Mouse (Mus musculus) heart, embryonic 14.5 days (tissue): ENCODE results near the gene Smyd2. TPM values are rescaled to one million over a fixed set of nuclear protein-coding genes. Genes with fewer than 3 reads are reported as not detected.

Experiments used
- ATAC-seq: fragments of 200-750 bp; cut with Nextera tagmentation; 2 replicates; pipeline ENCODE4 v1.8.0; 2017; ENCODE audit warnings: low read depth, moderate TSS enrichment; ENCODE audit not compliant: insufficient number of reproducible peaks, insufficient read depth, low FRiP score
- H3K27ac ChIP-seq, 2 experiments: fragments of 200-500 bp in 1 of 2; fragments of 300-500 bp in 1 of 2; sonication (generic) in 1 of 2; replicated peaks in 1 of 2; 2 replicates each; pipeline ENCODE4 v1.5.1; 2012 to 2014; ENCODE audit warnings: low read depth in 2 of 2, low read length in 2 of 2, control low read depth in 1 of 2, mild to moderate bottlenecking in 1 of 2, mixed read lengths in 1 of 2; ENCODE audit not compliant: control insufficient read depth in 1 of 2, insufficient read depth in 1 of 2
- H3K27me3 ChIP-seq: fragments of 300-500 bp; sonication (generic); 2 replicates; pipeline ENCODE4 v1.6.1; 2014; ENCODE audit warnings: mild to moderate bottlenecking, low read length, control low read depth; ENCODE audit not compliant: control insufficient read depth, insufficient read depth
- H3K36me3 ChIP-seq: fragments of 300-500 bp; sonication (generic); 2 replicates; pipeline ENCODE4 v1.6.1; 2014; ENCODE audit warnings: mild to moderate bottlenecking, control low read depth, low read length, mixed read lengths; ENCODE audit not compliant: control insufficient read depth, insufficient read depth
- H3K4me1 ChIP-seq, 2 experiments: fragments of 200-500 bp in 1 of 2; fragments of 300-500 bp in 1 of 2; sonication (generic) in 1 of 2; 2 replicates each; pipeline ENCODE4 v1.6.1; 2012 to 2014; ENCODE audit warnings: low read length in 2 of 2, control low read depth in 1 of 2, mixed read lengths in 1 of 2; ENCODE audit not compliant: control insufficient read depth in 2 of 2, insufficient read depth in 2 of 2
- H3K4me2 ChIP-seq: fragments of 300-500 bp; sonication (generic); 2 replicates; pipeline ENCODE4 v1.6.1; 2014; ENCODE audit warnings: mild to moderate bottlenecking, low read length
- H3K4me3 ChIP-seq, 2 experiments: fragments of 200-500 bp in 1 of 2; fragments of 300-500 bp in 1 of 2; sonication (generic) in 1 of 2; 2 replicates each; pipeline ENCODE4 v1.5.1; 2012 to 2014; ENCODE audit warnings: low read length in 2 of 2, mild to moderate bottlenecking in 2 of 2, control low read depth in 1 of 2, low read depth in 1 of 2, moderate library complexity in 1 of 2; ENCODE audit not compliant: control insufficient read depth in 1 of 2, insufficient read depth in 1 of 2
- H3K9ac ChIP-seq: fragments of 300-500 bp; sonication (generic); 2 replicates; pipeline ENCODE4 v1.6.1; 2014; ENCODE audit warnings: mild to moderate bottlenecking, low read length
- H3K9me3 ChIP-seq: fragments of 300-500 bp; sonication (generic); 2 replicates; pipeline ENCODE4 v1.6.1; 2016; ENCODE audit warnings: low read length, control low read depth; ENCODE audit not compliant: control insufficient read depth
- WGBS: fragments of 180-500 bp; shearing (Covaris S2); extraction: QIAGEN DNeasy Blood & Tissue Kit; methylation state at CpG from one replicate; pipeline ENCODE4 v1.1.7; 2014; 5-methylcytosine and 5-hydroxymethylcytosine counted together
- polyA plus RNA-seq: library from polyadenylated mRNA; unstranded; fragments of >200 nt; fragmentation: Nextera tagmentation; extraction: Ambion mirVana; gene quantifications from 2 replicates; pipeline ENCODE4 v1.2.1, GENCODE M21; 2014

Smyd2 gene
- polyA plus RNA-seq, 1 experiment from 2014 or later, result 227 TPM

GRCm38 (mm10) chr1:189946126-189946525 is 24.0 kb upstream of the Smyd2 start:
- ATAC-seq, result no peak
- H3K4me2 ChIP-seq, result no peak overlapping the region
- WGBS, result 75% methylated on average over 8 of the region's 8 CpGs
- H3K36me3 ChIP-seq, result no peaks in the 10 kb centered on the region
- no peak overlapping the region for H3K9ac ChIP-seq
- no peaks in the 10 kb centered on the region for H3K27me3 ChIP-seq
- H3K27ac ChIP-seq, result no peak overlapping the region
- H3K4me3 ChIP-seq, result no peak overlapping the region
- H3K9me3 ChIP-seq, result no peaks in the 10 kb centered on the region
- no peaks in the 10 kb centered on the region for H3K4me1 ChIP-seq

GRCm38 (mm10) chr1:189941786-189942185 is 19.6 kb upstream of the Smyd2 start:
- no peak for ATAC-seq
- H3K9me3 ChIP-seq, result no peaks in the 10 kb centered on the region
- no peak overlapping the region for H3K4me2 ChIP-seq
- H3K4me3 ChIP-seq, result no peak overlapping the region
- no peaks in the 10 kb centered on the region for H3K36me3 ChIP-seq
- 82% methylated on average over 5 of the region's 5 CpGs for WGBS
- no peaks in the 10 kb centered on the region for H3K4me1 ChIP-seq
- no peak overlapping the region for H3K9ac ChIP-seq
- no peaks in the 10 kb centered on the region for H3K27me3 ChIP-seq
- no peak overlapping the region for H3K27ac ChIP-seq

GRCm38 (mm10) chr1:189936436-189937105 is 14.4 kb upstream of the Smyd2 start:
- H3K27ac ChIP-seq, result no peak overlapping the region
- no peak overlapping the region for H3K4me2 ChIP-seq
- 66% methylated on average over 10 of the region's 10 CpGs for WGBS
- H3K4me3 ChIP-seq, result no peak overlapping the region
- H3K9ac ChIP-seq, result no peak overlapping the region
- H3K9me3 ChIP-seq, result no peaks in the 10 kb centered on the region
- ATAC-seq, result no peak
- no peaks in the 10 kb centered on the region for H3K27me3 ChIP-seq
- peaks cover 8 to 11% of the 10 kb centered on the region in 2 experiments; a peak in 3 of 4 replicates for H3K4me1 ChIP-seq
- no peaks in the 10 kb centered on the region for H3K36me3 ChIP-seq

GRCm38 (mm10) chr1:189933480-189934202 is 11.5 kb upstream of the Smyd2 start:
- WGBS, result 39% methylated on average over 9 of the region's 9 CpGs
- peak; percentile 76 for ATAC-seq
- H3K9ac ChIP-seq, result no peak overlapping the region
- H3K36me3 ChIP-seq, result no peaks in the 10 kb centered on the region
- no peak overlapping the region for H3K4me2 ChIP-seq
- no peaks in the 10 kb centered on the region for H3K9me3 ChIP-seq
- H3K4me1 ChIP-seq, result peaks cover 8 to 11% of the 10 kb centered on the region in 2 experiments; a peak in 3 of 4 replicates
- H3K27ac ChIP-seq, result peak overlapping the region; percentile 39 to 54; a peak in 3 of 4 replicates
- H3K27me3 ChIP-seq, result no peaks in the 10 kb centered on the region
- H3K4me3 ChIP-seq, result no peak overlapping the region

GRCm38 (mm10) chr1:189932976-189933375 is 10.8 kb upstream of the Smyd2 start:
- no peak overlapping the region for H3K9ac ChIP-seq
- WGBS, result 75% methylated on average over 7 of the region's 7 CpGs
- H3K4me2 ChIP-seq, result no peak overlapping the region
- no peaks in the 10 kb centered on the region for H3K9me3 ChIP-seq
- no peak overlapping the region for H3K4me3 ChIP-seq
- H3K27me3 ChIP-seq, result no peaks in the 10 kb centered on the region
- peak overlapping the region; percentile 39 to 54; a peak in 3 of 4 replicates for H3K27ac ChIP-seq
- H3K36me3 ChIP-seq, result no peaks in the 10 kb centered on the region
- no peak for ATAC-seq
- peaks cover 8 to 11% of the 10 kb centered on the region in 2 experiments; a peak in 3 of 4 replicates for H3K4me1 ChIP-seq

GRCm38 (mm10) chr1:189932190-189932589 is 10.0 kb upstream of the Smyd2 start:
- no peak overlapping the region for H3K27ac ChIP-seq
- no peaks in the 10 kb centered on the region for H3K36me3 ChIP-seq
- no peak overlapping the region for H3K9ac ChIP-seq
- ATAC-seq, result no peak
- no peak overlapping the region for H3K4me3 ChIP-seq
- H3K9me3 ChIP-seq, result no peaks in the 10 kb centered on the region
- peaks cover 8 to 12% of the 10 kb centered on the region in 2 experiments for H3K4me1 ChIP-seq
- no peaks in the 10 kb centered on the region for H3K27me3 ChIP-seq
- 94% methylated on average over 12 of the region's 12 CpGs for WGBS
- H3K4me2 ChIP-seq, result no peak overlapping the region

- H3K27me3 ChIP-seq, result no peaks in the 10 kb centered on the region
- no peak overlapping the region for H3K4me3 ChIP-seq
- ATAC-seq, result no peak
- H3K4me1 ChIP-seq, result peaks cover 17 to 35% of the 10 kb centered on the region in 2 experiments
- 58% methylated on average over 4 of the region's 4 CpGs for WGBS
- H3K9me3 ChIP-seq, result no peaks in the 10 kb centered on the region
- no peak overlapping the region for H3K4me2 ChIP-seq
- H3K36me3 ChIP-seq, result no peaks in the 10 kb centered on the region
- no peak overlapping the region for H3K9ac ChIP-seq
- H3K27ac ChIP-seq, result peak overlapping the region in 1 of 2 experiments; percentile 56; a peak in 1 of 4 replicates
These were observed 7.7 kb upstream of the Smyd2 start for GRCm38 (mm10) chr1:189929896-189930295.
